Mouse (Mus musculus): ENCODE data around the gene Elavl2. TPM values are rescaled to one million over a fixed set of nuclear protein-coding genes. Genes with fewer than 3 reads are reported as not detected.

Gene Elavl2
- polyA plus RNA-seq, 1 experiment from 2014 or later: 4.6 TPM

DNA sequence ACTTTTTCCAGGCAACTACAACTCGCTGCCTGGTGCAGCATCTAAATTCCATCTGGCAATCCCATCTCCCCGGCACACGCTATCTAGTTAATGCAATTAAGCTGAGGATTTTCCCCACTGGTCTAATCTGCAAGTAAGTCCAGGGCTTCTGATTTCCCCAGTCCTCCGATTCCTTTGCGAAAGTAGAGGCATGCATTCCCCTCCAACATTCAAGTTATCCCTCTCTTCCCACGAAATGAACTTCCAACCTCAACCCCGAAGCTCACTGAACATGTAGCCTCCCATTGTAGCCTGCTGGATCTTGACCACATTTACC lies 25.3 kb downstream of the Elavl2 start:
- peaks cover 64% of the 10 kb centered on the region for H3K27me3 ChIP-seq
- H3K36me3 ChIP-seq: no peaks in the 10 kb centered on the region
- ATAC-seq (ENCODE audit: insufficient number of reproducible peaks, insufficient read depth, low FRiP score, low TSS enrichment, low read depth): no peak
- WGBS: 2% methylated on average over 7 of the region's 7 CpGs
- peak overlapping the region; percentile 52 for H3K4me3 ChIP-seq
- H3K9ac ChIP-seq: no peak overlapping the region
- peaks cover 29% of the 10 kb centered on the region for H3K4me1 ChIP-seq
- H3K27ac ChIP-seq: no peak overlapping the region
- H3K9me3 ChIP-seq: no peaks in the 10 kb centered on the region
- peak overlapping the region; percentile 81 for H3K4me2 ChIP-seq

DNA sequence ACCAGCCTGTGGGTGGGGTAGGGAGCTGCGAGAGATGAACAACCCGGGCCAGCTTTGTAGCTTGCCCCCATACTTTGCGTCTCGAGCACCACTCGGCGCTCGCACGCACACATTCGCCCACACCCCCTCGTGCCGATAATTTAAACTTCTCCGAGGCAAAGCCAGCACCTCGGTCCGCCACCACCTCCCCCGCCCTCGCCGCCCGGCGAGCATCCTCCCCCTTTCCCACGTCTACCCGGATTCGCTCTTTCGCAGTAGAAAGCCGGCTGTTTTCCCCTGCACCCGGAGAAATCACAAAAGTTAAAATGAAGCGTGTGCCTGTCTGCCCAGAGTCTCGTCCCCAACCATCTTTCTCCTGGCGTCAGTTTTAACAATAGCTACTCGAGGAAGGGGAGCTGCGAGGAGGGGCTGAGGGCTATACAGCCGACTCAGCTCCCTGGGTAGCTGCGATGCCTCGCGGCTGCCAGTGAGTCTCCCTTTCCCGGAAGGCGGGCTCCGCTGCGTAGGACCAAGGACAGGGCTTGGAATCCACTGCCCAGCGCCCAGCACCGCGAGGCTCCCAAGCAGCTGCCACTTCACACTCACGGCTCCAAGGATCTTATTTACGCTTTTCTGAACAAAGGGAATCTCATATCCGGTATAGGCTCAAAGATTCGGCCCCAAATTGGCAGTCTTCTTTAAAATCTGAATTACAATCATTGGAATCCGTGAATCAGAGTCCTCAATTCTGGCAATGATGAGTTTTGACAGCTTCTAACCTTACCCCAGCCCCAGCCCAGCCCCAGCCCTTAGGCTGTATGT lies 25.8 kb downstream of the Elavl2 start:
- no peak overlapping the region for H3K27ac ChIP-seq
- H3K4me2 ChIP-seq: peak overlapping the region; percentile 81
- H3K27me3 ChIP-seq: peaks cover 64% of the 10 kb centered on the region
- no peaks in the 10 kb centered on the region for H3K36me3 ChIP-seq
- peaks cover 29% of the 10 kb centered on the region for H3K4me1 ChIP-seq
- peak overlapping the region; percentile 52 for H3K4me3 ChIP-seq
- no peak for ATAC-seq (ENCODE audit: insufficient number of reproducible peaks, insufficient read depth, low FRiP score, low TSS enrichment, low read depth)
- WGBS: under 1% methylated on average over 46 of the region's 46 CpGs
- H3K9ac ChIP-seq: peak overlapping the region; percentile 54; the same call in 1 of the 2 replicates
- H3K9me3 ChIP-seq: no peaks in the 10 kb centered on the region

DNA sequence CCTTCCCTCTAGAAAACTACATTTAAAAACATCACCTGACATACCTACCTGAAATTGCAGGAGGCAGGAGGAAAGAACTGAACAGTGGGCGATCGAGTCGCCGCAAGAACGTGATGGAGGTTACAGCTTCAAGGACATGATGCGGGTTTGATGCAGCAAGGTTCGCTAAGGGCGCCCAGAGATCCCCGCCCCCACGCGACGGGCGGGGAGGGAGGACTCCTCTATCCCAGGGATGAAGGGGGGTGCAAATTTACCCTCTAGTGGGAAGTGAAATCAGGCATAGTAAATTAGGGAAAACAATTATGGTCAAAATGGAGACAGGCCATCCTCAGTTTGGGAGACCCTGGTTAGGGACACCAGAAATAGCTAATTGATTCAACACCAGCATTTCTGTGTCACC lies 27.7 kb downstream of the Elavl2 start:
- Histone ChIP-seq H3K4me3 (no peak overlapping the region), H3K4me2 (no peak overlapping the region), H3K4me1 (peaks cover 29% of the 10 kb centered on the region), H3K9ac (no peak overlapping the region), H3K27me3 (peaks cover 69% of the 10 kb centered on the region), H3K9me3 (no peaks in the 10 kb centered on the region), H3K36me3 (no peaks in the 10 kb centered on the region), H3K27ac (no peak overlapping the region)
- no peak for ATAC-seq (ENCODE audit: insufficient number of reproducible peaks, insufficient read depth, low FRiP score, low TSS enrichment, low read depth)
- WGBS: 6% methylated on average over 13 of the region's 13 CpGs

DNA sequence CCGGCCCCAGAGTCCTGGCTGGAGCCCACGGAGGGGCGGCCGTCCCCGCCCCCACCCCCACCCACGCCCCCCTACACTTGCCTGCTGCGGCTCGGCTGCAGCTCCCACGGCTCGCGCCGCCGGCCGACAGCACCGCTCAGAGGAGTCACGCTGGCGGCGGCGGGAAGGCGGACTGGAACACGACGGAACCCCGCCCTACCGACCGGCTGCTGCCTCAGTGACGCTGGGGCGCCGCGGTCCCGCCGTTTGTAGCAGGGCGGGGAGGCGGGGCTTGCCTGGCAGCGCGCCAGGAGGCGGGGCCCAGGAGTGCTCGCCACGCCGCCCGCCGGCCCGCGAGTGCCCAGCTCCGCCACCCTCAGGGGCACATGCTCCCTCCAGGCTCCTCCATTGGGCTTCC lies 28.8 kb downstream of the Elavl2 start:
- H3K9me3 ChIP-seq: no peaks in the 10 kb centered on the region
- H3K27me3 ChIP-seq: peaks cover 69% of the 10 kb centered on the region
- no peak overlapping the region for H3K27ac ChIP-seq
- ATAC-seq (ENCODE audit: insufficient number of reproducible peaks, insufficient read depth, low FRiP score, low TSS enrichment, low read depth): peak; percentile 18; the same call in 1 of the 2 replicates
- peak overlapping the region; percentile 99 for H3K4me2 ChIP-seq
- H3K4me3 ChIP-seq: peak overlapping the region; percentile 64
- peak overlapping the region; percentile 67 for H3K9ac ChIP-seq
- 0% methylated on average over 38 of the region's 44 CpGs for WGBS
- H3K36me3 ChIP-seq: no peaks in the 10 kb centered on the region
- peaks cover 29% of the 10 kb centered on the region for H3K4me1 ChIP-seq

DNA sequence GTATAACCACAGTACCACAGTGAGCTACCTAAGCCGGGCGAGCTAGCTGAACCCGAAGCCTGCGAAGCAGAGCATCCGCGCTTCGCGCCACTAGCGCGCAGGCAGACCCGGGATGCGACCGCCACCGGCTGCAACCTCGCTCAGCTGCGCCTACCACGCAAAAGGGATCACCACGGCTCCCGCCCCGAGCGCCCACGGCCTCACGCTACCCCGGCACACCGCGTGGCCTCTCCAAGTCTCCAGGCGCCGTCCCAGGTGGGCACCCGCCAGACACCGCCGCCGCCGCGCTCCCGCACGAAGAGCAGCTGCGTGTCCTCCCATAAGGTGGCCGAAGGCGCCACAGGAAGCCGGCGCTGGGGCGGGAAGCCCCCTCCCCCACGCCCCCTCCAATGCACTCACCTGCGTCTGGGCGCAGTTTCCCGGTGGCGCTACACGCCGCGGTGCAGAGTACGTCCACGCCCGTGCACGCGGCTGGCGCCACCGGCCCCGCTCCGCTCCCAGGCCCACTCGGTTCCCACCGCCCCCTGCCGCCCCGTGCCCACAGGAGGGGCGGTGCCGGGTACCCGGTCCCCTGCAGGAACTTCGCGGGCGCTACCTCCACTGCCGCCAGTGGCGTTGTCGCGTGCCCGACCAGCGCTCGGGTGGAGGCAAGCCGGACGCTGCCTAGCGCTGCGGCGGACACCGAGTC lies 29.3 kb downstream of the Elavl2 start:
- peaks cover 69% of the 10 kb centered on the region for H3K27me3 ChIP-seq
- under 1% methylated on average over 77 of the region's 82 CpGs for WGBS
- H3K4me3 ChIP-seq: peak overlapping the region; percentile 64
- peak overlapping the region; percentile 99 for H3K4me2 ChIP-seq
- H3K9ac ChIP-seq: peak overlapping the region; percentile 67
- H3K27ac ChIP-seq: no peak overlapping the region
- H3K9me3 ChIP-seq: no peaks in the 10 kb centered on the region
- H3K4me1 ChIP-seq: peaks cover 29% of the 10 kb centered on the region
- peak; percentile 38 for ATAC-seq (ENCODE audit: insufficient number of reproducible peaks, insufficient read depth, low FRiP score, low TSS enrichment, low read depth)
- no peaks in the 10 kb centered on the region for H3K36me3 ChIP-seq

DNA sequence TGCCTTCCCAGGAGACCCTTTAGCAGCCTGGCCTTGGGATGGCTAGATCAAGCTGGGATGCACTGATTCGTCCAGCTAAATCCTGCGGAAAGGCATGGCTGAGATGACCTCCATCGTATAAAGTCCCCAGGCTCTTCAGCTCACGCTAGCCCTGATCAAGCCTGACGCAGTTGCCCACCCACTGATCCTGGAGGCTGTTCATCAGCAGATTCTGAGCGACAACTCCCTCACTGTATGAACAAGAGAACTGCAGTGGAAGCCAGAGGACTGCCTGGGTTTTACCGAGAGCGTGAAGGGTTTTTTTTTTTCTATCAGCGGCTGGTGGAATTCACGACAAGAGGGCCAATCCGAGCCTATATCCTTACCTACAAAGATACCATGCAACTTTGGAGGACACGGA lies 35.3 kb downstream of the Elavl2 start:
- no peak overlapping the region for H3K4me2 ChIP-seq
- no peaks in the 10 kb centered on the region for H3K9me3 ChIP-seq
- no peak overlapping the region for H3K4me3 ChIP-seq
- H3K4me1 ChIP-seq: no peaks in the 10 kb centered on the region
- no peak for ATAC-seq (ENCODE audit: insufficient number of reproducible peaks, insufficient read depth, low FRiP score, low TSS enrichment, low read depth)
- peaks cover 17% of the 10 kb centered on the region for H3K27me3 ChIP-seq
- no peak overlapping the region for H3K27ac ChIP-seq
- 83% methylated on average over 12 of the region's 12 CpGs for WGBS
- H3K9ac ChIP-seq: no peak overlapping the region
- H3K36me3 ChIP-seq: no peaks in the 10 kb centered on the region

DNA sequence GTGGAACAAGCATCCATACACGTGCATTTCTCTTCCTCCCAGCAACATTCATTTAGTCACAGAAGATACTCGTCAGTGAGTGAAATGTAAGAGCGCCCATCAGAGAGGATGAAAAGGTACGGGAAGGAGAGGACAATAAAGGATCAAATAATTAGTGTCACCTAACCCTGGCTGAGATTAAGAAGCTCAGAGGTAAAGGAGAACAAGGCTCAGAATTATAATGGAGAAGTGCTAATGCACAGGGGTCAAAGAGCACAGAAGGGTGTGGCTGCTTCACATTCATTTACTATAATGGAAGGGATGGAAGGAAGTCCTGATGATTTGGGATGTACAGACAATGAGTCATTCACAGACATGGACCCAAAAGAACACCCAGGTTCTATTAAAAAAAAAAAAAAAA lies 36.6 kb downstream of the Elavl2 start:
- H3K9ac ChIP-seq: no peak overlapping the region
- ATAC-seq (ENCODE audit: insufficient number of reproducible peaks, insufficient read depth, low FRiP score, low TSS enrichment, low read depth): no peak
- H3K4me2 ChIP-seq: no peak overlapping the region
- H3K27ac ChIP-seq: no peak overlapping the region
- WGBS: 46% methylated on average over 4 of the region's 4 CpGs
- no peaks in the 10 kb centered on the region for H3K9me3 ChIP-seq
- peaks cover 4% of the 10 kb centered on the region; the same call in 1 of the 2 replicates for H3K27me3 ChIP-seq
- H3K4me3 ChIP-seq: no peak overlapping the region
- no peaks in the 10 kb centered on the region for H3K4me1 ChIP-seq
- no peaks in the 10 kb centered on the region for H3K36me3 ChIP-seq

DNA sequence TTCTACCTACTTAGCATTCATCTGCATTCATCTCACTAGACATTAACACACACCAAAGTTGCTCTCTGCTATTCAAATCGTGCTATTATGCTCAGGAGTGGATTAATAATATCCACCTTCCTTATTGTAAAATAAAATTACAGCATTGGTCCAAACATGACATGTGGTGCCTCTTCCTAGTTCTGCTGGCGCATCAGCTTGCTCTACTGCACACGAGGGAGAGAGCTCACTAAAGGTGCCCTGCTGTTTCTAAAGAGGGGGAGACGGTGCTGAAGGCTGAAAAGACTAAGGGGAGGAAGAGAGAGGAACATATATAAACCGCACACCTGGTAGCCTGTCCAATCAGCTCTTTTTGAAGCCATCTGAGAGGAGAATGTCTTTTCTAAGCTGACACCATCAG lies 38.1 kb downstream of the Elavl2 start:
- Histone ChIP-seq H3K27me3 (no peaks in the 10 kb centered on the region), H3K4me2 (no peak overlapping the region), H3K9me3 (no peaks in the 10 kb centered on the region), H3K4me1 (no peaks in the 10 kb centered on the region), H3K27ac (no peak overlapping the region), H3K36me3 (no peaks in the 10 kb centered on the region), H3K4me3 (no peak overlapping the region), H3K9ac (no peak overlapping the region)
- 58% methylated on average over 5 of the region's 5 CpGs for WGBS
- ATAC-seq (ENCODE audit: insufficient number of reproducible peaks, insufficient read depth, low FRiP score, low TSS enrichment, low read depth): no peak

DNA sequence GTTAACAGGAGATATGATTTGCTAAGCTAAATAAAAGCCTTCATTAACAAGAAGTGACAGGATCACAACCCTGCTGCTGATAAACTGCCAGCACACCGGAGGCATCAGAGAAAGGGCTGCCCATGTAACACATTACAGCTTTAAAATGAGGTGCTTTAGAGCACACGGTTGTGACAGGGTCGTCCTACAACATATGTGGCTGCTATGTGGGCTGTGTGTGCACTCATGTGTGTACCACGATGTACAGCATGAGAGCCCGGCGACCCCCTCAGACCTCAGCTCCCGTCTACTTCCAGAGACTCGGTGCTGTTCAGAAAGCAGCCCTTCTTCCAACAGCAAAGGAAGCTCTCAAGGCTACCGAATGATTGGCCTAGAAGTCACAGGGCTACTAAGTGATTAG lies 47.4 kb downstream of the Elavl2 start:
- Histone ChIP-seq H3K9me3 (no peaks in the 10 kb centered on the region), H3K27ac (no peak overlapping the region), H3K4me3 (no peak overlapping the region), H3K4me2 (no peak overlapping the region), H3K36me3 (no peaks in the 10 kb centered on the region), H3K27me3 (no peaks in the 10 kb centered on the region), H3K9ac (no peak overlapping the region), H3K4me1 (no peaks in the 10 kb centered on the region)
- ATAC-seq (ENCODE audit: insufficient number of reproducible peaks, insufficient read depth, low FRiP score, low TSS enrichment, low read depth): no peak
- 62% methylated on average over 9 of the region's 9 CpGs for WGBS

DNA sequence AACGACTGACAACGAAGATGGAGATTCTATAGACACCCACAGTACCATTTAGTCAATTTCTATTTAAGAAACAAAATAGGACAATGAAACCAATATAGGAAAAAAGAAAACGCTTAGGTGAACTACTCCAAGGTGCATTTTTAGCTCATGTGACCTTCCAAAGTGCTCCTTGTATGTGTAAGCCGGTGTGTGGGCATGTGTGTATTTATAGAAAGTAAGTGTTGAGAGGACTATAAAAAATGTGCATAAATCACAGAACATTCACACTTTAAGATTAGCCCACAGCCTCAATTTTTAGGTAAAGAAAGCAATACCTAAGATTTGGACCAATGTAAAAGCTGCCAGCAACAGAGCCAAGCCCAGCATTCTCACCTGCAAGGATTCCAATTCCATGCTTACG lies 51.0 kb downstream of the Elavl2 start:
- WGBS: 84% methylated on average over 5 of the region's 5 CpGs
- H3K9me3 ChIP-seq: no peaks in the 10 kb centered on the region
- no peak overlapping the region for H3K4me2 ChIP-seq
- no peak overlapping the region for H3K4me3 ChIP-seq
- ATAC-seq (ENCODE audit: insufficient number of reproducible peaks, insufficient read depth, low FRiP score, low TSS enrichment, low read depth): no peak
- H3K27me3 ChIP-seq: no peaks in the 10 kb centered on the region
- H3K27ac ChIP-seq: no peak overlapping the region
- no peak overlapping the region for H3K9ac ChIP-seq
- no peaks in the 10 kb centered on the region for H3K36me3 ChIP-seq
- no peaks in the 10 kb centered on the region for H3K4me1 ChIP-seq

DNA sequence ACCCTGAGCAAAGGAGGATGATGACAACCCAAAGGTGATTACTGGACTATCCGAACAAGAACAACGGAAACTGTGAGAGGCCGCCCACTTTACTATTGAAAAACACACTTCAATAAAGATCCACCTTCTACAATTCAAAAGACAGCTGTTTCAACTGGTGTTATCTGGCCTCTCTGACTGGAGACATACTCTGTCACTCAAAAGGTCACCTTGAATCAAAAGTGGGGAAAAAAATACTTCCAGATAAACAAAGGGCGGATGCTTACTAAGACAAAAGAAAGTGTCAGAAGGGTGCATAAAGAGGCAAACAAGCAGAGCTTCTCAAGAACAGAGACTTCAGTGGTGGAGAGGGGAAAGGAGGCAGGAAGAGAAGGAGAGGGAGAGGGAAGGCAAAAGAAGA lies 66.4 kb downstream of the Elavl2 start:
- Histone ChIP-seq H3K4me3 (no peak overlapping the region), H3K36me3 (no peaks in the 10 kb centered on the region), H3K4me2 (no peak overlapping the region), H3K9me3 (no peaks in the 10 kb centered on the region), H3K4me1 (no peaks in the 10 kb centered on the region), H3K27ac (no peak overlapping the region), H3K27me3 (no peaks in the 10 kb centered on the region), H3K9ac (no peak overlapping the region)
- 90% methylated on average over 4 of the region's 4 CpGs for WGBS
- no peak for ATAC-seq (ENCODE audit: insufficient number of reproducible peaks, insufficient read depth, low FRiP score, low TSS enrichment, low read depth)

DNA sequence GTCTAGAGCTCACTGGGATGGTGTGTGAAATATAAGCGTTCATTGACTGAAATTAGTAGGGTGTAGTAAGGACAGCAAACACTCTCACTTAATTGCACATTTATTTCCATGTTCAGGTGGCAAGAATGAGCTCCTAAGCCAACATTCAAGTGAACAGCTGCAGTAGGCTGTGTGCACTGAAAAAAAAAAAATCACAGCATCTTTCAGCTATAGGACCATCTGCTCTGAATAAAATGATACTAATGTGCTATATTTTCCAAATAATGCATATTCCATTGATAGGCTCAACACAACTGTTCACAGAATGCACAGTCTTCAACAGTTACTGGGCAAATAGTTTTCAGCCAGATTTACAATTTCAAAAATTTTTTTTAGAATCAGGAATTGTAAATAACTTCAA lies 89.8 kb downstream of the Elavl2 start:
- Histone ChIP-seq H3K4me2 (no peak overlapping the region), H3K4me1 (no peaks in the 10 kb centered on the region), H3K9ac (no peak overlapping the region), H3K4me3 (no peak overlapping the region), H3K9me3 (no peaks in the 10 kb centered on the region), H3K36me3 (no peaks in the 10 kb centered on the region), H3K27me3 (no peaks in the 10 kb centered on the region), H3K27ac (no peak overlapping the region)
- 98% methylated on average over 1 of the region's 1 CpGs for WGBS
- no peak for ATAC-seq (ENCODE audit: insufficient number of reproducible peaks, insufficient read depth, low FRiP score, low TSS enrichment, low read depth)
